Mouse (Mus musculus) right cerebral cortex, adult 18-20 months (tissue): Measurements from ENCODE around the gene Iqsec1.
A peak's percentile ranks its signal among the peaks of the same experiment; 100 is the strongest.

Experiments used
- DNase-seq: peaks from one replicate; pipeline ENCODE4 v3.0.0; 2022; ENCODE audit warnings: mixed read lengths

The Iqsec1 gene

GRCm38 (mm10) chr6:90810576-90810975 lies 177.9 kb downstream of the Iqsec1 start:
- no peak for DNase-seq

GRCm38 (mm10) chr6:90809960-90810362 lies 178.5 kb downstream of the Iqsec1 start:
- peak; percentile 97 for DNase-seq

- DNase-seq, result peak; percentile 72
Observed at GRCm38 (mm10) chr6:90809077-90809840, 179.2 kb downstream of the Iqsec1 start.

GRCm38 (mm10) chr6:90808544-90808943 lies 179.9 kb downstream of the Iqsec1 start:
- no peak for DNase-seq

- no peak for DNase-seq
Observed at GRCm38 (mm10) chr6:90808134-90808533, 180.4 kb downstream of the Iqsec1 start.

- DNase-seq, result no peak
Observed at GRCm38 (mm10) chr6:90807581-90807980, 180.9 kb downstream of the Iqsec1 start.

- no peak for DNase-seq
Observed at GRCm38 (mm10) chr6:90806743-90807142, 181.7 kb downstream of the Iqsec1 start.

- DNase-seq, result no peak
Observed at GRCm38 (mm10) chr6:90805101-90805500, 183.4 kb downstream of the Iqsec1 start.

- DNase-seq, result no peak
Observed at GRCm38 (mm10) chr6:90804646-90805045, 183.8 kb downstream of the Iqsec1 start.

- peak; percentile 75 for DNase-seq
Observed at GRCm38 (mm10) chr6:90802604-90803003, 185.9 kb downstream of the Iqsec1 start.

- DNase-seq, result no peak
Observed at GRCm38 (mm10) chr6:90802058-90802457, 186.4 kb downstream of the Iqsec1 start.

- no peak for DNase-seq
Observed at GRCm38 (mm10) chr6:90800825-90801224, 187.7 kb downstream of the Iqsec1 start.

- no peak for DNase-seq
Observed at GRCm38 (mm10) chr6:90799116-90799515, 189.4 kb downstream of the Iqsec1 start.

- no peak for DNase-seq
Observed at GRCm38 (mm10) chr6:90798201-90798600, 190.3 kb downstream of the Iqsec1 start.

- no peak for DNase-seq
Observed at GRCm38 (mm10) chr6:90796902-90797596, 191.4 kb downstream of the Iqsec1 start.

GRCm38 (mm10) chr6:90790901-90791300 lies 197.6 kb downstream of the Iqsec1 start:
- no peak for DNase-seq

- no peak for DNase-seq
Observed at GRCm38 (mm10) chr6:90789520-90789919, 199.0 kb downstream of the Iqsec1 start.

- no peak for DNase-seq
Observed at GRCm38 (mm10) chr6:90787587-90787986, 200.9 kb downstream of the Iqsec1 start.

- no peak for DNase-seq
Observed at GRCm38 (mm10) chr6:90787036-90787435, 201.4 kb downstream of the Iqsec1 start.

- no peak for DNase-seq
Observed at GRCm38 (mm10) chr6:90786589-90786988, 201.9 kb downstream of the Iqsec1 start.

- DNase-seq, result peak; percentile 38
Observed at GRCm38 (mm10) chr6:90783945-90784344, 204.5 kb downstream of the Iqsec1 start.

- DNase-seq, result no peak
Observed at GRCm38 (mm10) chr6:90783176-90783575, 205.3 kb downstream of the Iqsec1 start.

- peak; percentile 78 for DNase-seq
Observed at GRCm38 (mm10) chr6:90781921-90782770, 206.3 kb downstream of the Iqsec1 start.
